Mouse (Mus musculus): ENCODE measurements at regions not wholly inside any gene's neighbourhood (a gene's known extent, or its start where the extent isn't known, plus 50 kb on each side); places are given as distances from the start of the nearest gene placed in this dataset.
A peak's percentile ranks its signal among the peaks of the same experiment; 100 is the strongest.

GRCm38 (mm10) chr16:73835715-73836440 lies 575.7 kb downstream of the Robo2 start:
- DNase-seq (ENCODE audit: low read depth, low spot score) = no peak

GRCm38 (mm10) chr16:73821387-73822338 lies 590.0 kb downstream of the Robo2 start:
- DNase-seq (ENCODE audit: low read depth, low spot score) = peak; percentile 61

GRCm38 (mm10) chr16:73804572-73804971 lies 607.1 kb downstream of the Robo2 start:
- no peak for DNase-seq (ENCODE audit: low read depth, low spot score)

GRCm38 (mm10) chr16:73796528-73797171 lies 615.0 kb downstream of the Robo2 start:
- no peak for DNase-seq (ENCODE audit: low read depth, low spot score)

GRCm38 (mm10) chr16:73785074-73785438 lies 626.6 kb downstream of the Robo2 start:
- no peak for DNase-seq (ENCODE audit: low read depth, low spot score)

GRCm38 (mm10) chr16:73784296-73785073 lies 627.1 kb downstream of the Robo2 start:
- DNase-seq (ENCODE audit: low read depth, low spot score) = no peak

- DNase-seq (ENCODE audit: low read depth, low spot score) = no peak
These were observed 639.2 kb downstream of the Robo2 start for GRCm38 (mm10) chr16:73772454-73772853.

GRCm38 (mm10) chr16:73770440-73770856 lies 641.2 kb downstream of the Robo2 start:
- no peak for DNase-seq (ENCODE audit: low read depth, low spot score)

- DNase-seq (ENCODE audit: low read depth, low spot score) = no peak
These were observed 641.9 kb downstream of the Robo2 start for GRCm38 (mm10) chr16:73769729-73770128.

GRCm38 (mm10) chr16:73768706-73769105 lies 642.9 kb downstream of the Robo2 start:
- no peak for DNase-seq (ENCODE audit: low read depth, low spot score)

GRCm38 (mm10) chr16:73765184-73765583 lies 646.4 kb downstream of the Robo2 start:
- no peak for DNase-seq (ENCODE audit: low read depth, low spot score)

- DNase-seq (ENCODE audit: low read depth, low spot score) = no peak
These were observed 650.7 kb downstream of the Robo2 start for GRCm38 (mm10) chr16:73760921-73761320.

GRCm38 (mm10) chr16:73758872-73759271 lies 652.8 kb downstream of the Robo2 start:
- no peak for DNase-seq (ENCODE audit: low read depth, low spot score)

- DNase-seq (ENCODE audit: low read depth, low spot score) = no peak
These were observed 657.3 kb downstream of the Robo2 start for GRCm38 (mm10) chr16:73754302-73754701.

GRCm38 (mm10) chr16:73728297-73728696 lies 683.3 kb downstream of the Robo2 start:
- no peak for DNase-seq (ENCODE audit: low read depth, low spot score)

- DNase-seq (ENCODE audit: low read depth, low spot score) = no peak
These were observed 691.9 kb downstream of the Robo2 start for GRCm38 (mm10) chr16:73719691-73720090.

GRCm38 (mm10) chr16:73716301-73716700 lies 695.3 kb downstream of the Robo2 start:
- no peak for DNase-seq (ENCODE audit: low read depth, low spot score)

GRCm38 (mm10) chr16:73707051-73707450 lies 704.6 kb downstream of the Robo2 start:
- no peak for DNase-seq (ENCODE audit: low read depth, low spot score)

- no peak for DNase-seq (ENCODE audit: low read depth, low spot score)
These were observed 722.4 kb downstream of the Robo2 start for GRCm38 (mm10) chr16:73689274-73689673.

GRCm38 (mm10) chr16:73679804-73680203 lies 731.8 kb downstream of the Robo2 start:
- no peak for DNase-seq (ENCODE audit: low read depth, low spot score)

GRCm38 (mm10) chr16:73670516-73670915 lies 741.1 kb downstream of the Robo2 start:
- no peak for DNase-seq (ENCODE audit: low read depth, low spot score)
